Comparison of ENCODE assay signal across 11 mouse cellular contexts in the genomic region with DNA sequence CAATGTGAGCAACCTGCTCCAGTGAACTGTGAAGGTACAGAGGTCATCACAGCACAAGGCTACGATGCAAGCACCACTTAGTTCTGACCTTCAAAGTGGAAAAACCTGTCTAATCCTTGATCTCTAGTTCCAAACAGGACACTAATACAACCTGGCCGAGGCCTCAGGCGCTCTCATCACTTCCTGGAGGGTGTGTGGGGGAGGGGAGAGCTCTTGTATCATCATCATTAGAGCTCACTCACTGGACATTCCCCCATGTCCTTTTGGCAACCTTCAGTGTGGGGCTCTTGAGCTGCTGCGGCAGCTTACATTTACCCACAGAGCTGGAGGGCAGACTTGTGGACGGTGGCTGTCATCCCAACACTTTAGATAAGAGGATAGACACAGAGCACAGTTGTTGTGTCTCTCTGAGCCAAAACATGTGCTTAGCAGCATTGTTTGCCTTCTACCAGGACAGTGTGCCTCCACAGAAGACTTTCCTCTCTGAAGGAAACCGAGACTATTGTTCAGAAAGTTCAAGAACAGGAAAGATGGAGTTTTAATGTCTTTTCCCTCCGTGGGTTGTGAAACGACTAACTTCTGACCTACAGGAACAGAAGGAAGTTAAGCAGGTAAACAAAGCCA.
DNase-seq lines count a peak whose midpoint lies in the region; ATAC-seq lines count a peak whose summit lies in the region.
"Had no signal": no experiment of that assay in that cellular context is flagged by ENCODE, and none has a peak within 500 bp of the region (broad histone marks: within the 10 kb centered on the region; RNA-seq: fewer than 3 reads in every experiment).

No protein-coding gene starts in this region.

- no peak overlapping the region for H3K4me3 ChIP-seq in kidney, embryonic 14.5 days (ENCODE audit: low read length)
- H3K4me3 ChIP-seq in heart, embryonic 10.5 days: no peak overlapping the region
- no peak overlapping the region for H3K4me3 ChIP-seq in intestine, embryonic 16.5 days (ENCODE audit: low read length)
- no peak overlapping the region for H3K4me3 ChIP-seq in lung, embryonic 16.5 days (ENCODE audit: low read length)
- H3K4me3 ChIP-seq in forebrain, embryonic 11.5 days (ENCODE audit: low read depth, low read length): no peak overlapping the region

- no peaks in the 10 kb centered on the region for H3K9me3 ChIP-seq in kidney, embryonic 14.5 days (ENCODE audit: control insufficient read depth, low read length)
- H3K9me3 ChIP-seq in heart, embryonic 10.5 days: no peaks in the 10 kb centered on the region
- H3K9me3 ChIP-seq in intestine, embryonic 16.5 days (ENCODE audit: control insufficient read depth, low read length): no peaks in the 10 kb centered on the region
- no peaks in the 10 kb centered on the region for H3K9me3 ChIP-seq in lung, embryonic 16.5 days (ENCODE audit: control insufficient read depth, low read length)
- H3K9me3 ChIP-seq in forebrain, embryonic 11.5 days (ENCODE audit: control insufficient read depth, low read length): no peaks in the 10 kb centered on the region

- H3K36me3 ChIP-seq in kidney, embryonic 14.5 days (ENCODE audit: control insufficient read depth, insufficient read depth, low read length): no peaks in the 10 kb centered on the region
- no peaks in the 10 kb centered on the region for H3K36me3 ChIP-seq in heart, embryonic 10.5 days
- H3K36me3 ChIP-seq in intestine, embryonic 16.5 days (ENCODE audit: control insufficient read depth, insufficient read depth, low read length): no peaks in the 10 kb centered on the region
- no peaks in the 10 kb centered on the region for H3K36me3 ChIP-seq in lung, embryonic 16.5 days (ENCODE audit: control insufficient read depth, insufficient read depth, low read length)
- H3K36me3 ChIP-seq in forebrain, embryonic 11.5 days (ENCODE audit: control insufficient read depth, insufficient read depth, low read length): no peaks in the 10 kb centered on the region

- peaks cover 8% of the 10 kb centered on the region; the same call in 1 of the 2 replicates for H3K4me1 ChIP-seq in kidney, embryonic 14.5 days (ENCODE audit: control insufficient read depth, insufficient read depth, low read length)
- H3K4me1 ChIP-seq in heart, embryonic 10.5 days: peaks cover 18% of the 10 kb centered on the region
- no peaks in the 10 kb centered on the region for H3K4me1 ChIP-seq in intestine, embryonic 16.5 days (ENCODE audit: control insufficient read depth, insufficient read depth, low read length)
- H3K4me1 ChIP-seq in lung, embryonic 16.5 days (replicated peaks; ENCODE audit: control insufficient read depth, insufficient read depth, low read length): peaks cover 9% of the 10 kb centered on the region
- H3K4me1 ChIP-seq in forebrain, embryonic 11.5 days (replicated peaks; ENCODE audit: control insufficient read depth, insufficient read depth, low read length): no peaks in the 10 kb centered on the region

- H3K27ac ChIP-seq in kidney, embryonic 14.5 days (ENCODE audit: low read depth, low read length): no peak overlapping the region
- peak overlapping the region; percentile 62; the same call in 1 of the 2 replicates for H3K27ac ChIP-seq in heart, embryonic 10.5 days
- H3K27ac ChIP-seq in intestine, embryonic 16.5 days (ENCODE audit: low read length): no peak overlapping the region
- H3K27ac ChIP-seq in lung, embryonic 16.5 days (ENCODE audit: low read length): 0 out of 2 replicates have a peak overlapping the region, but pooled peaks have one; percentile 1
- H3K27ac ChIP-seq in forebrain, embryonic 11.5 days (ENCODE audit: low read depth, low read length): no peak overlapping the region
- H3K27ac ChIP-seq: hindbrain, postnatal 0 days had no signal

- WGBS in kidney, embryonic 14.5 days: 50% methylated on average over 8 of the region's 8 CpGs
- 34% methylated on average over 8 of the region's 8 CpGs for WGBS in heart, embryonic 10.5 days
- WGBS in intestine, embryonic 16.5 days: 47% methylated on average over 8 of the region's 8 CpGs
- WGBS in lung, embryonic 16.5 days: 33% methylated on average over 8 of the region's 8 CpGs
- 82% methylated on average over 8 of the region's 8 CpGs for WGBS in forebrain, embryonic 11.5 days

- H3K27me3 ChIP-seq in kidney, embryonic 14.5 days (ENCODE audit: control insufficient read depth, insufficient read depth, low read length): no peaks in the 10 kb centered on the region
- H3K27me3 ChIP-seq in heart, embryonic 10.5 days (ENCODE audit: insufficient read depth, poor library complexity, severe bottlenecking): peaks cover 5% of the 10 kb centered on the region; the same call in 1 of the 2 replicates
- no peaks in the 10 kb centered on the region for H3K27me3 ChIP-seq in intestine, embryonic 16.5 days (replicated peaks; ENCODE audit: control insufficient read depth, insufficient read depth, low read length)
- no peaks in the 10 kb centered on the region for H3K27me3 ChIP-seq in lung, embryonic 16.5 days (ENCODE audit: control insufficient read depth, insufficient read depth, low read depth, low read length)
- H3K27me3 ChIP-seq in forebrain, embryonic 11.5 days (ENCODE audit: control insufficient read depth, insufficient read depth, low read length): no peaks in the 10 kb centered on the region

- DNase-seq in kidney, adult 11 months: peak; percentile 78
- peak; percentile 78 for DNase-seq in heart, embryonic 10.5 days (ENCODE audit: low spot score)
- no peak for DNase-seq in forebrain, embryonic 11.5 days (ENCODE audit: low spot score)
- DNase-seq in cerebellum, postnatal 36 days: no peak
- DNase-seq: adrenal gland, postnatal 25 days; cerebellum, adult 2 months had no signal

- ATAC-seq in kidney, embryonic 14.5 days (ENCODE audit: low FRiP score, low TSS enrichment): no peak
- peak; percentile 64 for ATAC-seq in intestine, embryonic 16.5 days
- 0 out of 2 replicates have a peak, but pooled peaks have one; percentile 17 for ATAC-seq in lung, embryonic 16.5 days (ENCODE audit: low read depth)
- ATAC-seq in forebrain, embryonic 11.5 days (replicated peaks; ENCODE audit: low FRiP score): no peak
- ATAC-seq in cerebellum, adult (ENCODE audit: insufficient number of reproducible peaks, low FRiP score, low TSS enrichment): no peak
- ATAC-seq: hindbrain, postnatal 0 days had no signal

- H3K9ac ChIP-seq in kidney, embryonic 14.5 days (ENCODE audit: low read depth, low read length): no peak overlapping the region
- H3K9ac ChIP-seq in intestine, embryonic 16.5 days (ENCODE audit: low read depth, low read length): no peak overlapping the region
- no peak overlapping the region; the same call in 1 of the 2 replicates for H3K9ac ChIP-seq in lung, embryonic 16.5 days (ENCODE audit: low read length)
- no peak overlapping the region for H3K9ac ChIP-seq in forebrain, embryonic 11.5 days (ENCODE audit: low read length)

- H3K4me2 ChIP-seq in kidney, embryonic 14.5 days (replicated peaks; ENCODE audit: low read depth, low read length): no peak overlapping the region
- no peak overlapping the region for H3K4me2 ChIP-seq in intestine, embryonic 16.5 days (ENCODE audit: low read depth, low read length)
- H3K4me2 ChIP-seq in lung, embryonic 16.5 days (ENCODE audit: low read depth, low read length): no peak overlapping the region
- no peak overlapping the region for H3K4me2 ChIP-seq in forebrain, embryonic 11.5 days (ENCODE audit: low read depth, low read length, severe bottlenecking)

Comparison
In these comparisons a context has a peak if more than half of its experiments do, and no peak if none do; other contexts are left out.
1. DNase-seq: peak in kidney, adult 11 months (single experiment) and heart, embryonic 10.5 days (single experiment); none in forebrain, embryonic 11.5 days (single experiment) and cerebellum, postnatal 36 days (0 of 2).
2. ATAC-seq: peak in intestine, embryonic 16.5 days (single experiment) and lung, embryonic 16.5 days (single experiment); none in kidney, embryonic 14.5 days (single experiment), forebrain, embryonic 11.5 days (single experiment) and cerebellum, adult (single experiment).
3. H3K27ac ChIP-seq: peak in heart, embryonic 10.5 days (single experiment) and lung, embryonic 16.5 days (single experiment); none in kidney, embryonic 14.5 days (single experiment), intestine, embryonic 16.5 days (single experiment) and forebrain, embryonic 11.5 days (single experiment).